Mouse (Mus musculus) lung, postnatal 10 days (tissue): ENCODE results near the gene Synj2.
A peak's percentile ranks its signal among the peaks of the same experiment; 100 is the strongest.

Experiments
- DNase-seq: peaks from one replicate; pipeline ENCODE4 v3.0.0; 2021

Synj2 gene

DNA sequence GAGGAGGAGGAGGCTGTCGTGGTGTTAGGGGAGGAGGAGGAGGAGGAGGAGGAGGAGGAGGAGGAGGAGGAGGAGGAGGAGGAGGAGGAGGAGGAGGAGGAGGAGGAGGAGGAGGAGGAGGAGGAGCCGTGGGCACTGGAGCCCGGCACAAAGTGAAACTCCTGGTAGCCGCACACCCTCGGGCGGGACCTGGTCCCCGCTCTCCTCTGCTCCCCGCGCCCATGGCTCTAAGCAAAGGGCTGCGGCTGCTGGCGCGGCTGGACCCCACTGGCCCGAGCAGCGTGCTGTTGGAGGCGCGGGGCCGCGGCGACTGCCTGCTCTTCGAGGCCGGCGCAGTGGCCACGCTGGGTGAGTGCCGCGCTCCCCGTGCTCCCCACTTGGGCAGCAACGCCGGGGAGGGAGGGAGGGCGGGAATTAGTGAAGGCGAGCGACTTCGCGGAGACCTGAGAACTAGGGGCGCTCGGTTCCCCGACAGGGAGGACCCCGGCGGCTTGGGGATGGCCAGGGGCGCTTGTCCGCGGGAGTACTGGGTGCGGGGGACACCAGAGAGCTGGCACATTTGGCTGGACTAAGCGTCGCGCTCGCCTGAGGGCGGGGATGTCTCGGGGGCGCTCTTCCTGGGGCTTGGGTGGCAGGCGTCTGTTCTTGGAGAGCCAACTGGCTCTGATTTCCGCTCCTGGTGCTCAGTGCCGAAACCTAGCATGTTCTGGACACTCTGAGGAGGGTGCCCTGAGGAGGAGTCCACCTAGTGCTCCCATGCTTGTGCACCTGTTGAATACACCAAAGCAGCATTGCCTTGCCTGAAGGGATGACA is at the start of gene Synj2:
TSS of gene Synj2 (plus strand) at position 51 of the 814 bp plus-strand sequence.
- peak; percentile 70 for DNase-seq

DNA sequence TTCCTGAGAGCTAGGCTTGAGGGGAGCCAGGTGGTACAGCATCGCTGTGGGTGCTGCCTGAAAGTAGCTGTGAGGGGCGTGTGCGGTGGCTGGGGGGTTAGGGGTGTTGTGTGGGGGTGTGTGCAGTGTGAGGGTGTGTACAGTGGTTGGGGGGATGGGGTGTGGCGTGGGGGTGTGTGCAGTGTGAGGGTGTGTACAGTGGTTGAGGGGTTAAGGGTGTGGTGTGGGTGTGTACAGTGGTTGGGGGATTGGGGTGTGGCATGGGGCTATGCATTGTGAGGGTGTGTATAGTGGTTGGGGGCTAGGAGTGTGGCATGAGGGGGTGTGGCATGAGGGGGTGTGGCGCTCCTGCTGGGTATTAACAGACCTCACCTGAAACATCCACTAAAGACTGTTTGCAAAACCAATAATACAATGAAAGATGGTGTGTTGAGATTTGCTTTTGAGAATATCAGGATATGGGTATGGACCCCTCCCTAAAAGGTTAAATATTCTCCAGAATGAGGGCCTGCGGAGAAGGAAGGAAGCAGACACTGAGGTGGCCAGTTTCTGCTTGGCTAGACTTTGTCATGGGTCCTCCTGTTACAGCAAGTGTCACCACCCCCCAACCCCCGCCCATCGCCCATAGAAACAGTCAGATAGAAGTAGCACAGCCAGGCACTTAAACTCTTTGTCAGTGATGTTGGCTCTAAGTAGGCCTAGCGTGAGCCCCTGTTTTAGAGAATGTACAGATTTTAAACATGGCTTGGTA is 49.0 kb upstream of the Synj2 start:
- DNase-seq = no peak

DNA sequence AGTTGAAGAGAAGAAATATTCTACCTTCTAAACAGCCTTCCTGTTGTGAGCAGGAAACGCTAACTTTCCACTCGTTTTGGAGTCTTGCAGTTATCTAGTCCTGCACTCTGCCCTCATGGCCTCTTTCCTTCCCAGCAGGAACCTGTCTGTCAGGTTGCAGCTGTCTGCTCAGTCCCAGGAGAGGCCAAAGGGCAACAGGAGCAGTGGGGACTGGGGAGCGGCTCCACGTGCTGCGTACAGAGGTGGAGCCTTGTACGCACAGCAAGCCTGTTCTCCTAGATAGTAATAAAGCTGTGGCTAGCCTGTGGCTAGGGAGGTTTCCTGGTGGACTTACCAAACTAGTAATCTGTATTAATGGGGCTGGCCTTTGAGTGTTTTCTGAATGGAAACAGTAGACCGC is 48.0 kb upstream of the Synj2 start:
- no peak for DNase-seq

DNA sequence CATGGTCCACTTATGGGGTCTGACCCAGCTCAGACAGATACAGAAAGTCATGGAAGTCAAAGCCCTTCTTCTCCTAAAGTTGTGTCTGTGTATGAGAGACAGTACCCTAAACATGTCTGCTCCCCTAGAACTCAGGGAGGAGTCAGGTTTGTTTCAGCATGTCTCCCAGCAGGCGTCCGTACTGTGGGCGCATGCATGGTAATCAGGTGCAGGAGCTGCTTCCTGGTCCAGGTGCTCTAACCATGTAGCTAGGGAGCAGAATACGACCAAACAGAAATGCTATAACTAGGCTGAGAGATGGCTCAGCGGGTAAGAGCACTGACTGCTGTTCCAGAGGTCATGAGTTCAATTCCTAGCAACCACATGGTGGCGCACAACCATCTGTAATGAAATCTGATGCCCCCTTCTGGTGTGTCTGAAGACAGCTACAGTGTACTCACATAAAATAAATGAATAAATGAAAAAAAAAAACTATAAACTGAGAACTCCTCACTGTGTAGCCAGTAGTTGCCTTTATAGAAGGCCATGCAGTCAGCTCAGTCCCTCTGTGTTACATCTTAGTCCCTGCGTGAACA is 47.4 kb upstream of the Synj2 start:
- DNase-seq = no peak

DNA sequence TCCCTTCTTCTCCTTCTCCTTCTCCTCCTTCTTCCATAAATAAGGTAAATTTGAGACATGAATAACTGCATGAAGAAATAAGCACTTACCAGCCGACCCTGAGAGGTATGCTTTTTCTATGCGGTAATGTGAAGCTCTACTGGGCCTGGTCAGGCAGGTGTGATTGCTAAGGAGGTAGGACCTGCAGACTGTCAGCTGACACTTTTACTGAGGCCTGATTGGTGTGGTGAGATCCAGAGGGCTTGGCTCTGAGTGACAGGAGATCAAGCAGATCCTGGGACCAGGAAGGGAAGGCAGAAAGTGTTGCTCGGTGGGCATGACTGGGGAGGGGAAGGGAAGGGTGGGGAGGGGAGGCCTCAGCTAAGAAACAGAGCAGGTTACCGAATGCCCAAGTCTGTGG is 45.0 kb upstream of the Synj2 start:
- DNase-seq = no peak

DNA sequence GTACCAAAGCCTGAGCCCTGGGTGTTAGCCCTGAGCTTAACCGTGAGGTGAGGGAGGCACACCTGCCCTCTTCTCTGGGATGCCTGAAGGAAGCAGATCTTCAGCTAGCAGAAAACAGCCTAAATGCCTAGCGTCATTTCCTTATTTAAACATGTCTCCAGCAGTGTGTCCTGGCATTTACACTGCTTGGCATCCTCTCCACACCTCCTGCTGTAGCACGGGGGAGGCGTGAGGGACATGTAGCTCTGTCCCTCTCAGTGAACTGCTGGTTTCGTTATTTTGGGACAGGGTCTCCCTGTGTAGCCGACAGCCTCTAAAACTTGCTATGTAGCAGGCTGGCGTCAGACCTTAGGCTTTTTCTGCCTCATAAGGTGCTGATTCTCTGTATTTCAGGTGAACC is 44.5 kb upstream of the Synj2 start:
- DNase-seq = no peak

DNA sequence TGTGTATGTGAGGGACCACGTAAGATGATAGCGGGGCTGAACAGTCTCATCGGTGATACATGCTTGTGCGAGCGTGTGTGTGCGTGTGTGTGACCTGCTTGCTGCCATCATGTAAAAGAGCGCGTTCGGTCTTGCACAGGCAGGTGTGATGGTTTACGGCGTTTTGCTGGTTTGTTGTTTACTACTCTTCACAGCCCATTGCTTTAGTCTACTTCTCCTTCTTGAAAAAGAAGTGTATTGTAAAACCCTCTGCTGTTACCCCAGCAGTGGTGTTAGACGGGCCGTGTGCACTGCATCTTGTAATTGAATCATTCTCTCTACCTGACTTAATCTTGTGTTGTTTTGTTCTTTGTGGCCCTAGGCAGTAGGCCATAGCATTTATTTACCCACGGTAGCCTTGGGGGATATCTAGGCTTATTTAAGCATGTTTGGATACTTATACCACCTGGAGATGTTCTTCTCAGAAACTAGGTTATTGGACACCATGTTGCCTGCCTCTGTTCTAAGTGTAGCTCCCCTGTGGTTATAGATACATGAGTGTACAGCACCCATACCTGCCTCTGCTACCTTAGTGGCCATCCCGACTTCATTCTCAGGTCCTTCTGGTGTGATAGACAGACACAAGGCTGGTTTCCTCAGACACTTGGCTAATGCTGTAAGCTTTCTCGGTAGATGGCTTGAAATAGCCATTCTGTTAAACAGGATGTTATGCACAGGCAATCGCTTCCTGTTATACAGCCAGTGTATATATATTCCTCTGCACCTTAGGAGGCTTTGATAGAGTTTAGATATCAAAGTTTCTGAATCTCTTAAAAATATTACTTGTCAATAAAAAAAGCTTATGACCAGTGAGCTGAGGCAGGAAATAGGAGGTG is 43.5 kb upstream of the Synj2 start:
- no peak for DNase-seq

DNA sequence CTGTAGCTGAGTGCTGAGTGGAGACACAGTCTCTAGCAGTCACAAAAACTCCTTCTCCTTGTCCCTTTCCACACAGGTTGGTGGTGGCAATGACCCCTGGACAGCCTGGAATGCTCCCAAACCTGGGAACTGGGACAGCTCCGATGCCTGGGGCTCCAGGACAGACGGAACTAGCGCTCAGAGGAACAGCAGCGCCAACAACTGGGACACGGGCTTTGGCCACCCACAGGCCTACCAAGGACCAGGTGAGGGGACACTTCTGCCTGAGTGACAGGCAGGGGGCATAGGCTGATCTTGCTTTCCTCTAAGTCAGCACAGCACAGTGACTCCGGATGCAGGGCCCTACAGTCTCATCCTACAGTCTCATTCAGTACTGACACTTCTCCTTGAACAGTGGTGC is 41.8 kb upstream of the Synj2 start:
- no peak for DNase-seq

DNA sequence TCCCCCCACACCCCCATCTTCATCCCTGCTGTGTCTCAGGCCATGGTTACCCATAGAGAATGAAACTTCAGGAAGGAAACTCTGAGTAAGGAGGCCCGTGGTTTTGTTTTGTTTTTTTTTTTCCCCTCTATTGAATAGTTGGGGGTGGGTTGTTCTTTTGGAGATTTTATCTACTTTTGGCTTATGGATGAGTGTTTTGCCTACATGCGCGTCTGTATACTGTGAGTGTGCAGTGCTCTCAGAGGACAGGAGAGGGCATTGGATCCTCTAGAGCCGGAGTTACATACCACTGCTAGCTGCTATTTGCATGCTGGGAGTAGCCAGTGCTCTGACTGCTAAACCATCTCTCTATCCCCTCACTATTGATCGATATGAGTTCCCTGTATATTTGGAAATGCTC is 39.7 kb upstream of the Synj2 start:
- no peak for DNase-seq

DNA sequence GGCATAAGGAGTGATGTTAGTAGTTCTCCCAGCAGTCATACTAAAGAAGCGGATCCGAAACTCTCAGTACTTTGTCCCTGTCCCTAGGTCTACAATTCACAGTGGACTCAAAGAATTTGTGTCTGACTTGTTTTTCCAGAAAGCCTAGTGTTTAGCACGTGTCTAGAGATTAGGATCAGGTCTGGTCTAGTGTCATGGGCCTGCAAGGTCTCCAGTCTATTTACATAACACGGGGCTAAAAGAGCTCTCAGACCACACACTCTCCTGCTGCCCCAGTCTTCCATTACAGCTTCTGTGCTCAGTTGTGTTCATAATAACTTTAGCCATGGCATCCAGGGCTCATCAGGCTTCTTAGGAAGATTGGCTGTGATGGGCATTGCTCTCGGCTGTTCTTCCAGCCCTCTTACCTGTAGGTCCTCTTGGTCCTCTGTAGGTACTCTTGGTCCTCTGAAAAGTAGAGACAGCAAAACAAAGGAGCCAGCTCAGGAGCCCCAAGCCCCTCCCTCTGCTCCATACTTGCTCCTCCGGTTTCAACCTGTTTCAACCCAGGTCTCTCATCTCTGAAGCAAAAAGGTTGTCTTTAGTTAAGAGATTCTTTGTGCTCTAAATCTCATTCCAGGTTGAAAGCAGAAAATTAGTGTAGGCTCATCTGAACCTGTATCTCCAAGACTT is 37.3 kb upstream of the Synj2 start:
- no peak for DNase-seq

DNA sequence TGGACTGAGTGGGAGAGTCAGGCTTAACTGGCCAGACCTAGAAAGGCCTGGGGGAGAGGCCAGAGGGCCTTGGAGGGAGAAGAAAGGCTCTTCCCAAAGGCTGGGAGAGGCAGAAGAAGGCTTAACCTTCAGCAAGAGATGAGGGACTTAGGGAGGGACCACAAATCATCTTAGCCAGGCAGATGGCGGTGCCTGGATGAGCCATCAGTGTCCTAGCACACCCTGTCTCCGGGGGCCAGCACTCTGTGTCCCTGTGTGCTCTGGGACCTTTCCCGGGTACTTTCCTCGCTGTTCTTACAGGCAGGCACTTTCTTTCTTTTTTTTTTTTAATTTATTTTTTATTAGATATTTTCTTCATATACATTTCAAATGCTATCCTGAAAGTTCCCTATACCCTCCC is 31.4 kb upstream of the Synj2 start:
- no peak for DNase-seq

DNA sequence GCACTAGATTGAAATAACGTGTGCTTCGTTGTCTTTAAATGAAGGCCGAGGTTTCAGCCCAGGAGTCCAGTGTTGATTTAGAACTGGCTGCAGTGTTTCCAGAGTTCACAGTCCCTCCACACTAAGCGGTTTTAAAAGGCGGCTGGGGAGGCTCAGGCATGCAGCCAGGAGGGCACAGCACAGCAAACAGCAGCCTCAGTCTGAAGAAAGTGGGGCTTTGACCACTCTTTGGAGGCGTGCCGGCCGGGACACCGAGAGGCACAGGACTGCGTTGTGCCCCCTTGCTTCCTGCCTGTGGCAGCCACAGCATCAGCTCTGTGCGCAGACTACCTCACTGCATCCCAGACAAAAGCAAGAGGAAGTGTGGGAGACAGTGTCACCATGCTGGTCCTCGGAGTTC is 29.5 kb upstream of the Synj2 start:
- peak; percentile 31 for DNase-seq

DNA sequence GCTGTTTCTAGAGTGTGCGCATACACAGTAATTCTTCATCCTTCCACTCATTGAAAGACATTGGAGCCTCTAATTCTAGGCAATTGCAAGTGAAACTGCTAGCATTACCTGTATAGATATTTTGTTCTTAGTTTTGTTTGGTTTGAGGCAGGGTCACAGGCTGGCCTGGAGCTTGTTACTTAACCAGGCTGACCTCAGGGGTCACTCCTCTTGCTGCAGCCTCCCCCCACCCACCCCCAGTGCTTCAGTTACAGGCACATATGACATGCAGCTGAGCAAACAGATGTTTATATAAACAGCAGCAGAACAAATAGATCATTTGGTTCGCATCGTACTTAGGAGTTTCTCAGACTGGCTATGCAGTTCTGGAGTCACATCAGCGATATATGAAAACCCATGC is 28.3 kb upstream of the Synj2 start:
- no peak for DNase-seq

DNA sequence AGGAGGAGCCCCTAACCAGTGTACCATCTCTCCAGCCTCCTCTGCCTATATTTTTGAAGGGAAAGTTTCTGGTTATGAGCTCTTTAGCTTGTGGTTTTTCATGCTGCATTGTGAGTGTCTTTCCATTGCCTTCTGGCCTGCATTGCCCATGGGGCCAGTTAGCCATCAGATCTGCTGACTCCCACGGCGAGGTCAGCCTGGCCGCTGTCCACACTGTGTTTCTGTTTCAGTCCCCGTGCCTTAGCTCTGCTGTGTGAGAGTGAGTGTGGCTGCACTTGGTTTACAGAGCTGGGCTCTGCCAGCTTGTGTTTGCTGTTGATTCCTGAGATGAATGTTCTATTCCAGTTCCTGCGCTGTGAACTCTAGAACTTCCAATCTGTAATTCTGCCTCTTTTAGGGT is 26.9 kb upstream of the Synj2 start:
- peak; percentile 40 for DNase-seq

DNA sequence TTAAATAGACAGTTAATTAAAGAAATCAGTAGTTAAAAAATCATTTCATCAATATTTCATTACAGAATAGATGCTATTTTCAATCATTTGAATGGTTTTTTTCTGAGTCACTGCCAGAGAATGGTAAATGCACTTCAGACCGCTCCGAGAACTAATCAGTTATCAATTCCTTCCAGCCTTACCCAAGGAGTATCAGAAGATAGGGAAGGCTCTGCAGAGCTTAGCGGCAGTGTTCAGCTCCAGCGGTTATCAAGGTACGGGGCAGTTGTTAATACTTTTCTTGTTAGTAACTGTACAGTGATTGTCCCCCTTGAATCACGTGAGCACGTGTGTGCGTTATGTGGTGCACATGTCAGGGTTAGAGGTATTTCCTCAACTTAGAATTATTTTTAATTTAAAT is 19.1 kb upstream of the Synj2 start:
- no peak for DNase-seq

DNA sequence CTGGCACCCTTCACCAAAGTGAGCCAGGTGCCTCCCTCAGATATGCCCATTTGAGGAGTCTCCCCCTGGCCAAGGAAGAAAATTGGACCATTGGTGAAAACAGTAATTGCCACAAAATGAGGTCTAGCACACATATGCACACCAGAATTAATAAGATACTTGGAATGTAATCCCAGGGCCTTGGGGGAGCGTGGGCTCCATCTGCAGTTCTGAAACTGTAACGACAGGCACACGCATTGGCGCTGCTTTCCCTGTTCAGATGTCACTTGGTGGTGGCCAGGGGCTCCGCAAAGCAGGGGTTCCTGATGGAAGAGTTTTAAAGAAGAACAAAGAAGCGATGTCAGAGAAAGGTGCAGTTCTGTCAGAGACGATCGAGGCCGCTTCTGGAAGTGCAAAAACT is 17.8 kb upstream of the Synj2 start:
- peak; percentile 36 for DNase-seq

DNA sequence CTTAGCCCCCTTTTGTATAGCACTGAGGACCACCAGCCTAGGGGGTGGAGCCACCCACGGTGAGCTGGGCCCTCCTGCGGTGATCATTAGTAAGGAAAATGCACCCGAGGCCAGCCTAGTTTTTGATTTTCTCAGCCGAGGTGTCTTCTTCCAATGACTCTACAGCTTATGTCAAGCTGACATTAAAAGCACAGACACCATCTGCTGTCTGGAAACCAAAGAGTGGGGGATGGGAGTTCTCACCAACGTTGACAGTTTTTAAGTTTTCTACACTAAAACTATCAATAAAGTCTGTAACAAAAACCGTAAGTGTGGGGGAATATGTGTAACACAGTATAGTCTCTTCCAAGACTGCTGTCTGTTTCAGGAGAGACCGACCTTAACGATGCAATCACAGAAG is 16.8 kb upstream of the Synj2 start:
- DNase-seq = no peak

DNA sequence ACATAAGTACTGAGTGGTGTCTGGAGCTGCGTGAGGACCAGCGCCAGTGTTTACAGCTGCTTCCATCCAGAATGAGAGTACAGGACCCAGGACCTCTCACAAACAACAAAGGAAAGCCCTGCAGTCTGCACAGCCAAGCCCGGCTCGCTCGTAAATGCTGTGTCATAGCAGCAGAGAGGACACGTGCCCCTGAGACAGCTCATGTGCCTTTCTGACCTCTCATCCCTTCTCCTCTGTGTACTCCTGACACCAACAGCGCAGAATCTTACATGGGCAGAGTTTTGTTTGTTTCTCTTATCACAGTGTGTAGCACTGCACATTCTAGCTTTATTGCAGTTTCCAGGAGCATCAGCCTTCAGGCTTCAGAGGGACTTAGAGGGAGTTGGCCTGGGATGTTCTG is 14.4 kb upstream of the Synj2 start:
- no peak for DNase-seq

DNA sequence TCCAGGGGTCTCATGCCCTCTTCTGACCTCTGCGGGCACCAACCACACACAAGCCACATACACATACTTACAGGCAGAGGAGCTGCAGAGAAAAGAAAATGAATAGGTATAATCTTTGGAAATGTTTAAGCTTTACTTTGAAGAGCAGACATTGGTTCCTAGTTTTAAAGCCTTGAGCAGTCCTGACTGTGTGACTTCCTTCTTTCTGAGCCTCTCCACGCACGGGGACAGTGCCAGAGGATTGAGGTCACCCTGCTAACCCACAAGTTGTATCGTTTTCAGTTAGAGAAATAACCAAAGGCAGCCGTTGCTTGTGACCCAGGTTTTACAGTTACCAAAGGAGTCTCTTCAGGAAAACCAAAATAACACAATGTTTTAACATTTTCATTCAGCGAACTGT is 12.0 kb upstream of the Synj2 start:
- no peak for DNase-seq

DNA sequence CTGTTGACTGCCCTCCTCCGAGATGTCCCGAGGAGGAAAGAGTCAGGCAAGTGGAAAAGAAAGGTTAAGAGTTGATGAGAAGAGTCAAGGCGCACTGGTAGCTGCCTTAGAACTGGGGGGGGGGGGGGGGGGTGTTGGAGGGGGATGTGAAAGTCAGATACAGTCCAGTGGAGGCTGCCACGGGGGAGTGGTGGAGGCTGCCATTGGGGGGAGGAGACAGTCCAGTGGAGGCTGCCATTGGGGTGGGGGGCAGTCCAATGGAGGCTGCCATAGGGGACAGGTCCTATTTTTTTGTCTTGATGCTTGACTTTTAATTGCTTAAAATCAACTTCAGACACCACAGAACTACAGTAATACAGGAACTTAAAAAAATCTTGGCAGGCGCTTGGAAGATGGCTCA is 8.9 kb upstream of the Synj2 start:
- no peak for DNase-seq

DNA sequence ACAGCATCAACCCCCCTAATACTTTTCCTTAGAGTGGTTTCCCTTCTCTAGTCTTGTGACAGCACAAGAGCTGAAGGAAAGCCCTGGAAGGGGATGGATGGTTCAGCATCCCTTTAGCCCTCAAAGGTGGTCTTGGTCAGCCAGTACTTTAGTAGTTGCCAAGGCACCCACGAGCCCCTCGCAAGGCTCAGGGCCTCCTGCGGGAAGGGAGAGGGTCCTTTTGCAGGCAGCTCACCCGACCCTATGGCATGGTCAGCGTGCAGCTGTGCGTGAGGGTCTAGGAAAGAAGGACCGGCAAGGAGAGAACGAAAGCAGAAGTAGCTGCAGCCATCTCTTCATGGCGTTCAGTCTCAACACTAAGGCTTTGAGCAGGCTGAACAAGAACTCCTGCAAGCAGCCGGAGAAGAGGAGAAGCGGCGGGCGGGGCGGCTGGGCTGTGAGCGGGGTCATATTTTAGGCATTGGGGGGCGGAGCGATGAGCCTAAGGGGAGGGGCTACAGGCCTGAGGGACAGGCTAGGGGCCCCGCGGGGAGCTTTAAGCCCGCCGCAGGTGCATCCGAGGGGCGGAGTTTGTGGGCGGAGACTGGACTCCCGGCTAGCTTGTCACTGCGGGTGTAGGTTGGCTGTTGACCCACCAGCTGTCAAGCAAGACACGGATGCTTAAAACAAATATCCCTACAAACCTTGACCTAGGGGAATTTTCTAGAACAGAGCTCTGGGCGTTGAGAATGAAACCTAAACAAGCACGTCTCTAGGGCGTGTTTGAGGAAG is 6.3 kb upstream of the Synj2 start:
- peak; percentile 86 for DNase-seq

DNA sequence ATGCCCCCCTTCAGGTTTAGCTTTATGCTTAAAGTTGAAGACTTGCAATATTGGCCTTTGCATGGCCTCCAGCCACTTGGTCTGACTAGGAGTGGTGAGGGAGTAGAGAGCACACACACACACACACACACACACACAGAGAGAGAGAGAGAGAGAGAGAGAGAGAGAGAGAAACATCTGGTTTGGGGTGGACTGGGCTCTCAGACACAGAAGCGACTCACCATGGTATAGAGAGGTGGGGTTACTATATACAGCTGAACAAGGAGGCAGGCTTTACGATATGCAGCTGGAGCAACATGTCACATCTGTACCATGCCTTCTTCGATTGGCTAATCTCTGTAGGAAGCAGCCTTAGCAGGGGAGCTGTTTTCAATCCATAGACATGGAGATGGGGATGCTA is 5.4 kb upstream of the Synj2 start:
- no peak for DNase-seq
